Mouse (Mus musculus) ES-E14 (cell line): ENCODE results near the gene Ldb3. TPM values are rescaled to one million over a fixed set of nuclear protein-coding genes. Genes with fewer than 3 reads are reported as not detected.

Experiments
- DNase-seq: peaks from one replicate; pipeline ENCODE4 v3.0.0-alpha.2; 2013; ENCODE audit warnings: low read depth, low spot score
- H3K27ac ChIP-seq: 2 replicates; pipeline ENCODE4 v1.5.1; 2012; ENCODE audit warnings: low read depth, mild to moderate bottlenecking, low read length, moderate library complexity, mixed read lengths; ENCODE audit not compliant: poor library complexity, insufficient read depth, severe bottlenecking
- H3K36me3 ChIP-seq: 2 replicates; pipeline ENCODE4 v1.6.1; 2012; ENCODE audit warnings: mild to moderate bottlenecking, low read length, moderate library complexity, mixed read lengths; ENCODE audit not compliant: control insufficient read depth, poor library complexity, insufficient read depth, severe bottlenecking
- H3K4me1 ChIP-seq, 2 experiments: fragments of 150-350 bp in 1 of 2; sonication (generic) in 1 of 2; 2 replicates each; pipeline ENCODE4 v1.6.1; 2012; ENCODE audit warnings: low read length in 2 of 2, mild to moderate bottlenecking in 1 of 2, mixed read lengths in 1 of 2; ENCODE audit not compliant: control insufficient read depth in 2 of 2, insufficient read depth in 2 of 2, poor library complexity in 1 of 2
- H3K4me3 ChIP-seq, 2 experiments: fragments of 150-350 bp in 1 of 2; sonication (generic) in 1 of 2; 2 replicates each; pipeline ENCODE4 v1.5.1; 2012; ENCODE audit warnings: low read length in 2 of 2, low read depth in 1 of 2, mild to moderate bottlenecking in 1 of 2, mixed read lengths in 1 of 2; ENCODE audit not compliant: insufficient read depth in 1 of 2, poor library complexity in 1 of 2, severe bottlenecking in 1 of 2
- H3K9ac ChIP-seq: 2 replicates; pipeline ENCODE4 v1.6.1; 2012; ENCODE audit warnings: low read depth, mild to moderate bottlenecking, low read length, mixed read lengths; ENCODE audit not compliant: poor library complexity, insufficient read depth, severe bottlenecking
- H3K9me3 ChIP-seq: fragments of 150-350 bp; sonication (generic); 2 replicates; pipeline ENCODE4 v1.6.1; 2012; ENCODE audit warnings: low read depth, mild to moderate bottlenecking, low read length; ENCODE audit not compliant: control insufficient read depth, insufficient read depth
- CHD2 ChIP-seq: IDR thresholded peaks from 2 replicates; pipeline ENCODE4 v1.6.1; 2014; ENCODE audit warnings: mild to moderate bottlenecking, low read depth, low read length, inconsistent platforms
- HCFC1 ChIP-seq: IDR thresholded peaks from 2 replicates; pipeline ENCODE4 v1.6.1; 2012; ENCODE audit warnings: low read length, inconsistent platforms, borderline replicate concordance; ENCODE audit not compliant: insufficient read depth
- MAFK ChIP-seq: IDR thresholded peaks from 2 replicates; pipeline ENCODE4 v1.6.1; 2014; ENCODE audit warnings: mild to moderate bottlenecking, low read depth, low read length, inconsistent platforms; ENCODE audit not compliant: insufficient read depth
- ZC3H11A ChIP-seq: IDR thresholded peaks from 2 replicates; pipeline ENCODE4 v1.6.1; 2012; ENCODE audit warnings: low read depth, mild to moderate bottlenecking, inconsistent platforms, low read length, borderline replicate concordance
- ZNF384 ChIP-seq: IDR thresholded peaks from 2 replicates; pipeline ENCODE4 v1.6.1; 2012; ENCODE audit warnings: low read depth, low read length, inconsistent platforms
- in situ Hi-C, 2 experiments: fragments of 600-800 bp; cut with MboI; formaldehyde crosslinking; loops; one replicate each; pipeline ENCODE4 v1.15.1; 2025; ENCODE audit warnings: low sequenced_read_pairs in 2 of 2, inconsistent platforms in 1 of 2; ENCODE audit not compliant: unreplicated experiment in 2 of 2
- total RNA-seq: library from RNA; depleted of rRNA; stranded (reverse); fragments of 300-350 nt; gene quantifications from 2 replicates; pipeline ENCODE4 v1.2.3, GENCODE M21; 2012

Gene Ldb3
- total RNA-seq, 1 experiment = 0.98 TPM

DNA sequence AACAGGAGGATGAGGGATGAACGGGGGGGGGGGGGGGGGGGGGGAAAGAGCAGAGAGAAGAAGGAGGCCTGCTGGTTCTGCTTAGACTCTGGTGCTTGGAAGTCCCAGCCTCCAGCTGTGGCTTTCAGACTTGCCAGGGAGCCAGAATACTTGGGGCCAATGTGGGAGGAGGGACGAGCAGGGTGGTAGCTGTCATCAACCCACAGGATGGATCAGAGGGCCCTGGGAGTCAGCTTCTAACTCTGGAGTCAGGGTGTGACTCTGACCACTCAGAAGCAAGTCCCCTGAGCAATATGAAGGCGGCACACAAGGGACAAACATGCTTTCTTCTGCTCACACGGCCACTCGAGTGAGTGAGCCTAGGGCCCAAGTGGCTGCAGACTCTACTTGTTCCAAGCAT, 23.8 kb downstream of the Ldb3 start:
- Histone ChIP-seq H3K4me1 (peaks cover 0 to 4% of the 10 kb centered on the region in 2 experiments; a peak in 1 of 4 replicates), H3K9ac (no peak overlapping the region), H3K27ac (no peak overlapping the region), H3K4me3 (no peak overlapping the region), H3K36me3 (no peaks in the 10 kb centered on the region), H3K9me3 (no peaks in the 10 kb centered on the region)
- DNase-seq = no peak
- no peak for TF ChIP-seq CHD2
- no peak for TF ChIP-seq MAFK
- TF ChIP-seq ZC3H11A = no peak
- no peak for TF ChIP-seq HCFC1
- TF ChIP-seq ZNF384 = no peak
- in situ Hi-C loops = no loop called here

DNA sequence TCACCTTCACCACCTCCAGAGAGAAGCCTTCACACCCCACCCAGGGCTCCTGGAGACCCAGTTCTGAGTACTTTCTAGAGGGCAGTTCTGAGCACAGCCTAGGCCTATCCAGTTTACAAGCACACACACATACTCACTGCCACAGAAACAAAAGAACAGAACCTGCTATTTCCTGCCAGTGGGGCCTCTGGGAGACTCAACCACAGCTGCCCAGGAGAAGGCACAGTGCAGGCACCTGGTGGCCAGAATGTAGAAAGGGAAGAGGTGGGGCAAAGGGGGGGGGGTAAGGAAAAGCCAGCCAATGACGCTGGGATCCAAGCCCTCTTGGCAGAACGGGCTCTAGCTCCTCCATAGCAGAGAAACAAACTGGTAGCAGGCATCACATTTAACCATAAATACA, 26.1 kb downstream of the Ldb3 start:
- Histone ChIP-seq H3K4me1 (peaks cover 0 to 3% of the 10 kb centered on the region in 2 experiments; a peak in 1 of 4 replicates), H3K9me3 (no peaks in the 10 kb centered on the region), H3K4me3 (no peak overlapping the region), H3K27ac (no peak overlapping the region), H3K9ac (no peak overlapping the region), H3K36me3 (no peaks in the 10 kb centered on the region)
- no peak for DNase-seq
- TF ChIP-seq HCFC1 (no peak), ZNF384 (no peak), MAFK (no peak), CHD2 (no peak), ZC3H11A (no peak)
- in situ Hi-C loops = no loop called here

DNA sequence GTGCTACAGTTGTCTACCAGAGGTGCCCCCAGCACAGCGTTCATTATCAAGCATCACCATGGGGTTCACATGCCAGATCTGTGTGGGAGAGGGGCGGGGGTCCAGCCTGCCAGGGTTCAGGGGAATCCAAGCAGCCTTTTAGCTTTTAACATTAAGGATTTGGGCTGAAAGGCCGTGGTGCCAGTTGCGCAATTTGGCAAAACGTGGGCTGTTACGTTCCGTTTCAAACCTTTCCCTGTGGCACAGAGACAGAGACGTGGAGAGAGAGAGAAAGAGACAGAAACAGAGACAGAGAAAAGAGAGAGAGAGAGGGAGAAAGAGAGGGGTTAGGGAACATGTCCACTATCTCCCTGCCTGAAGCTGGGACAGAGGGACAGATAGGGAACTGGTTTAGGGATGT, 26.8 kb downstream of the Ldb3 start:
- Histone ChIP-seq H3K36me3 (no peaks in the 10 kb centered on the region), H3K9ac (no peak overlapping the region), H3K4me1 (peaks cover 0 to 3% of the 10 kb centered on the region in 2 experiments; a peak in 1 of 4 replicates), H3K9me3 (no peaks in the 10 kb centered on the region), H3K4me3 (no peak overlapping the region), H3K27ac (no peak overlapping the region)
- DNase-seq = no peak
- TF ChIP-seq HCFC1 (no peak), CHD2 (no peak), ZNF384 (no peak), ZC3H11A (no peak), MAFK (no peak)
- in situ Hi-C loops = no loop called here

DNA sequence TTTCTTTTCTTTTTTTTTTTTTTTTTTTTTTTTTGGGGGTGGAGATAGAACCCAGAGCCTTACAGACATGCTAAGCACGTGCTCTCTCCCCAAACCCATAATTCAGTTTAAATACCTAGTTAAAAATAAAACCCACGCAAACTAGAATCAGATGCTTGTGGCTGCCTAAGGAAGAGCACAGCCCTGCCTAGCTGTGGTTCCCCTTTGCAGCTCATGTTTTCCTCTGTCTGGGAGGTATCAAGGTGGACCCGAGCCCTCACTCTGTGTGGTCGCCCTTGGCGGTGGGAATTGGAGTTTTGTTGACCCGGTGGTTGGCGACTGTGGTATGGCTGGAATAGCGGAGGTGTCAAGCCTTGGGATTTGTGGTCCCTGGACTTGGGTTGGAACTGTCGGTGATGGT, 29.5 kb downstream of the Ldb3 start:
- in situ Hi-C loops = no loop called here
- Histone ChIP-seq H3K4me3 (no peak overlapping the region), H3K27ac (no peak overlapping the region)

DNA sequence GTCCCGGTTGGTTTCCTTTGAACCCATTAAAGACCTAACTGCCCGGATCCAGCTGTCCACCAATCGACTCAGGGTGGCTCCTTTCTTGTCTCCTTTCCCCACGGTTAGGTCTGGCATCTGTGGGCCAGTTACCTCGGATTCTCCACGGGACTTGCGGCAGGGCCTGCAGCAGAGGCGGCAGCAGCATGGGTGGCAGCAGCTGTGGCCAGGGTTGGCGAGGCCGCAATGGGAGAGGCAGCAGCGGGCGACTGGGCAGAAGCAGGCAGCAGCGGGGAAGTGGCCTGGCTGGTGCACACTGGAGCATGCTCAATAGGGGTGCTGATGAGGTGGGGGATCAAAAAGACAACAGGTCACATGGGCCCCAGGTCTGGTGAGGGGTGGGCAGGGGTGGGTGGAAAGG, 33.3 kb downstream of the Ldb3 start:
- Histone ChIP-seq H3K4me3 (peak overlapping the region; percentile 66 to 70), H3K27ac (no peak overlapping the region), H3K36me3 (no peaks in the 10 kb centered on the region), H3K9me3 (no peaks in the 10 kb centered on the region), H3K4me1 (peaks cover 0 to 2% of the 10 kb centered on the region in 2 experiments; a peak in 1 of 4 replicates), H3K9ac (peak overlapping the region; percentile 68)
- TF ChIP-seq HCFC1 (no peak), MAFK (no peak), ZC3H11A (no peak), ZNF384 (no peak)
- no peak for DNase-seq
- in situ Hi-C loops = no loop called here

More for the DNA sequence above, 29.5 kb downstream of the Ldb3 start:
- DNase-seq = no peak
- Histone ChIP-seq H3K4me1 (peaks cover 0 to 4% of the 10 kb centered on the region in 2 experiments; a peak in 1 of 4 replicates), H3K36me3 (no peaks in the 10 kb centered on the region), H3K9ac (no peak overlapping the region), H3K9me3 (no peaks in the 10 kb centered on the region)
- TF ChIP-seq HCFC1 (no peak), ZC3H11A (no peak), CHD2 (no peak), ZNF384 (no peak), MAFK (no peak)
